Mouse (Mus musculus): ENCODE measurements around the gene Sez6. TPM values are rescaled to one million over a fixed set of nuclear protein-coding genes. Genes with fewer than 3 reads are reported as not detected.

The Sez6 gene
- polyA plus RNA-seq, 1 experiment from 2014 or later: 1.8 TPM

DNA sequence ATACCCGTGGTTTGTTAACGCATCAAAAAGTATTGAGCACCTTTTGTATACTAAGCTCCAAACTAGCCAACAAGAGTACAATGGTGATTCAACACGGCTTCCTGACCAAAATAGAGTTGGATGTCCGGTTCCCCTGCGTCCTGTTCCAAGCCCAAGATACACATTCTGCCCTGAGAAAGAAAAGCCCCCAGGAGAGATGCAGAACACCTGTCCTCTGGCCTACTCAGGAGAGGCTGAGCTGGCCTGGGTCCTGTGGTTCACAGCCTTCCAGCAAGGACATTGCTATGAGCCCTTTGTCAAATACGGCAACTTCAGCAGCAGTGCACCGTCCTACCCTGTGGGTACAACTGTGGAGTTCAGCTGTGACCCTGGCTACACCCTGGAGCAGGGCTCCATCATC lies 42.9 kb downstream of the Sez6 start:
- no peaks in the 10 kb centered on the region for H3K36me3 ChIP-seq
- WGBS: 79% methylated on average over 7 of the region's 7 CpGs
- no peak for ATAC-seq (ENCODE audit: insufficient read depth, low FRiP score, low read depth)

DNA sequence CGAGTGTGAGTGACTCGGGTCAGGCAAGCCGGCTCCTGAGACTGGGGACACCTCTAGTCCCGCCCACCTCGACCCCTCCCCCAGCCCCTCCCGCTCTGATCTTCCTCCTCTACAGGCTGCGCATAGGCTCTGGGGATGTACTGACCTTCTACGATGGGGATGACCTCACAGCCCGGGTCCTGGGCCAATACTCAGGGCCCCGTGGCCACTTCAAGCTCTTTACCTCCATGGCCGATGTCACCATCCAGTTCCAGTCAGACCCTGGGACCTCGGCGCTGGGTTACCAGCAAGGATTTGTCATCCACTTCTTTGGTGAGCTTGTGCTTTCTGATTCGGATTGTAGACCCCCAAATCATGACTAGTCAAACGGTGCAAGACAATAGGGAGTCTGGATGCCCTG lies 43.7 kb downstream of the Sez6 start:
- no peak for ATAC-seq (ENCODE audit: insufficient read depth, low FRiP score, low read depth)
- 38% methylated on average over 15 of the region's 15 CpGs for WGBS
- peaks cover 26% of the 10 kb centered on the region for H3K27me3 ChIP-seq (replicated peaks)

More for the DNA sequence above, 42.9 kb downstream of the Sez6 start:
- Histone ChIP-seq H3K9me3 (no peaks in the 10 kb centered on the region), H3K4me3 (replicated peaks) (no peak overlapping the region), H3K4me1 (no peaks in the 10 kb centered on the region), H3K9ac (no peak overlapping the region), H3K27me3 (replicated peaks) (peaks cover 26% of the 10 kb centered on the region), H3K4me2 (no peak overlapping the region), H3K27ac (no peak overlapping the region)

DNA sequence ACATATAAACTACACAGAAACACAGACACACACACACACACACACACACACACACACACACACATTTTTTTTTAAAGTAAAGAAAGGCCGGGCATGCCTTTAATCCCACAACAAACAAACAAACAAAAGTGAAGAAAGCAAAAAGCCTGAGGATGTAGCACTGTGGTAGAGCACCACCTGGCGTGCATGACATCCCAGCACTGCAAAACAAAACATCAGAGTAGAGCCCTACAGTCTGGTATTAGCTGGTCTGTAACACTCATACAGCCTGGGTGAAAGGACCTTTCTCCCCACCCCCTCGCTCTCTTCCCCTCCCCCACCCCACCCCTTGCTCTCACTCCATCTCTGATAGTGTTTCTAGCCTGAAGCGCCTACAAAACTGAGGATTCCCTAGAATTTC lies 45.3 kb downstream of the Sez6 start:
- no peak overlapping the region for H3K27ac ChIP-seq
- no peak overlapping the region for H3K4me2 ChIP-seq
- H3K4me3 ChIP-seq (replicated peaks): no peak overlapping the region
- ATAC-seq (ENCODE audit: insufficient read depth, low FRiP score, low read depth): no peak
- H3K4me1 ChIP-seq: 0 out of 2 replicates have a peak, but pooled peaks cover 5% of the 10 kb centered on the region
- peaks cover 26% of the 10 kb centered on the region for H3K27me3 ChIP-seq (replicated peaks)
- 19% methylated on average over 4 of the region's 4 CpGs for WGBS
- H3K36me3 ChIP-seq: no peaks in the 10 kb centered on the region
- H3K9me3 ChIP-seq: no peaks in the 10 kb centered on the region
- H3K9ac ChIP-seq: no peak overlapping the region

More for the DNA sequence above, 43.7 kb downstream of the Sez6 start:
- no peaks in the 10 kb centered on the region for H3K4me1 ChIP-seq
- H3K9me3 ChIP-seq: no peaks in the 10 kb centered on the region
- H3K9ac ChIP-seq: no peak overlapping the region
- H3K27ac ChIP-seq: no peak overlapping the region
- no peaks in the 10 kb centered on the region for H3K36me3 ChIP-seq
- H3K4me2 ChIP-seq: no peak overlapping the region
- H3K4me3 ChIP-seq (replicated peaks): no peak overlapping the region

DNA sequence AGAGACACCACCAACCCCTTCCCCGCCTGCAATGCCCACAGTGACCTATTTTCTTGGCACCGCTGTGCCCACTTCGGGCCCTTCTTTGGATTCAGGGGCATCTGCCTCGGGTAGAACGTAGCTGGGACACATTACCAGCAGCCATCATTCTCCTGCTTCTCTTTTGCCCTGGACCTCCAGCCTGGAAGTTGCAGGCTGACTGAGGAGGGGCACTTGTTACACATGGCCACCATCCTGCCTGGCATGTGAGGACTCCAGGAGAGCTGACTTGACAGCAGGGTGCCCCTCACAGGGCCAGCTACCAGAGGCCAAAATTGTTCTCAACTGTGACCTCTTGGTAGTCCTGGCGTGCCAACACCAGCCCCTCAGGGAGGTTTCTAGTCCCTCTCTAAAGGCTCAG lies 47.6 kb downstream of the Sez6 start:
- Histone ChIP-seq H3K36me3 (no peaks in the 10 kb centered on the region), H3K4me2 (no peak overlapping the region), H3K9ac (no peak overlapping the region), H3K27me3 (replicated peaks) (peaks cover 26% of the 10 kb centered on the region), H3K27ac (no peak overlapping the region), H3K4me1 (0 out of 2 replicates have a peak, but pooled peaks cover 5% of the 10 kb centered on the region), H3K9me3 (no peaks in the 10 kb centered on the region), H3K4me3 (replicated peaks) (no peak overlapping the region)
- no peak for ATAC-seq (ENCODE audit: insufficient read depth, low FRiP score, low read depth)
- 77% methylated on average over 6 of the region's 6 CpGs for WGBS

DNA sequence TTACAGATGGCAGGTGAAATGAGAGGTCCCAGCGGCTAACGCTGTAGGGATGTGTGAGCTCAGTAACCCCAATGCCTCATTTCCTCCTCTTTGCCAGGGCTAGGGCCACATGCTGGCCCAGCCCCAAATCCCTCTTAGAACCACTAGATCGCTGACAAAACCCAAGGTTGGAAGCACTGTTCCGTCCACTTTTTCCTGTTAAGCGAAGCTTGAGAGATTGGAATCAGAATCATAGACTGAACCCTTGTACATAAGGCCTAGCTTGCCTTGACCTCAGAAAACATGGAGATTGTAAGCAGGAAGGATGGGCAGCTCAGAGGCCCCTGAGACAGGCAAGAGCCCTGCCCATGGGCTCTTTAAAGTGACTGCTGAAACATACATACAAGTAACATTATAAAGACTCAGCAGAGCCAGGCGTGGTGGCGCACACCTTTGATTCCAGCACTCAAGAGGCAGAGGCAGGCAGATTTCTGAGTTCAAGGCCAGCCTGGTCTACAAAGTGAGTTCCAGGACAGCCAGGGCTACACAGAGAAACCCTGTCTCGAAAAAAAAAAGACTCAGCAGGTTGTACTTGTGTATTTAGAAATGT lies 48.7 kb downstream of the Sez6 start:
- H3K4me3 ChIP-seq (replicated peaks): no peak overlapping the region
- 0 out of 2 replicates have a peak, but pooled peaks cover 5% of the 10 kb centered on the region for H3K4me1 ChIP-seq
- no peaks in the 10 kb centered on the region for H3K36me3 ChIP-seq
- H3K27me3 ChIP-seq (replicated peaks): peaks cover 20% of the 10 kb centered on the region
- 84% methylated on average over 8 of the region's 8 CpGs for WGBS
- H3K27ac ChIP-seq: no peak overlapping the region
- ATAC-seq (ENCODE audit: insufficient read depth, low FRiP score, low read depth): no peak
- H3K9me3 ChIP-seq: no peaks in the 10 kb centered on the region
- H3K4me2 ChIP-seq: no peak overlapping the region
- H3K9ac ChIP-seq: no peak overlapping the region

DNA sequence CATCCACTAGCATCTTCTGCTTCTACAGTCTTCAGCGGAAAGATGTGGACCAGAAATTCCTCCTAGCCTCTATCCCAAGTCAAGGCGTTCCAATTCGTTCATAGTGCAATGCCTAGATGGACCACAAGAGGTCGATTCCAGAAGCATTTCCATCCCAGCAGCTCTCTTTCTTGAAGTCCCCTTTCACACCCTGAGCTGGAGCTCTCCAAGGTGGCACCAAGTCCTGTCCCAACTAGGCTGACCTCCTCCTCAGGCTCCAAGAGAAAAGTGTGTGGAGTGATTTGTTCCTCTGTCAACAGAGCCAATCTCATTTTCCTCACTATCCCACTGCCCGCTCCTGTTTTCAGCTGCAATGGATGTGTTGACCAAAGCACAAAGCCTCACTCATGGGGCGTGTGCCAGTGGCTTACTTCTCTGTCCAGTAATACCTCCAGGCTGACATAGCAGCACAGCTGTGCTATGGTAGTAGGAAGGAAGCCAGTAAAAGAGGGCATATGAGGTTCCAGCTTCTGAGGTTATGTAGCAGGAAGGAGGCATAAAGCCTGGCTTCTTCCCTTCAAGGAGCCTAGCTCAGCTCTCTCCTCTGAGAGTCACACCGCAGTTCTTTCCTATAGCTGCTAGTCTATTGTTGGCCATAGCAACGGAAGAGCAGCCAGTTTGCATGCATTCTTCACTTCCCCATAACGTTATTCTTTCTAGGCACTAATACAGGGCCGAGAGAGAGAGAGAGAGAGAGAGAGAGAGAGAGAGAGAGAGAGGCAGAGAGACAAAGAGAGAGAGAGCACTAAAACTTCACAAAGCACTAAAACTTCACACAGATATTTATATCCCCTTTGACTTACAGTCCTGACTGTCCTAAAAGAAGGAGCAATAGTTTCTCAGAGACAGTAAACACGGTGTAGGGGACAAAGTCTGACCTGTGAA lies 49.9 kb downstream of the Sez6 start:
- H3K4me2 ChIP-seq: no peak overlapping the region
- WGBS: 30% methylated on average over 11 of the region's 11 CpGs

DNA sequence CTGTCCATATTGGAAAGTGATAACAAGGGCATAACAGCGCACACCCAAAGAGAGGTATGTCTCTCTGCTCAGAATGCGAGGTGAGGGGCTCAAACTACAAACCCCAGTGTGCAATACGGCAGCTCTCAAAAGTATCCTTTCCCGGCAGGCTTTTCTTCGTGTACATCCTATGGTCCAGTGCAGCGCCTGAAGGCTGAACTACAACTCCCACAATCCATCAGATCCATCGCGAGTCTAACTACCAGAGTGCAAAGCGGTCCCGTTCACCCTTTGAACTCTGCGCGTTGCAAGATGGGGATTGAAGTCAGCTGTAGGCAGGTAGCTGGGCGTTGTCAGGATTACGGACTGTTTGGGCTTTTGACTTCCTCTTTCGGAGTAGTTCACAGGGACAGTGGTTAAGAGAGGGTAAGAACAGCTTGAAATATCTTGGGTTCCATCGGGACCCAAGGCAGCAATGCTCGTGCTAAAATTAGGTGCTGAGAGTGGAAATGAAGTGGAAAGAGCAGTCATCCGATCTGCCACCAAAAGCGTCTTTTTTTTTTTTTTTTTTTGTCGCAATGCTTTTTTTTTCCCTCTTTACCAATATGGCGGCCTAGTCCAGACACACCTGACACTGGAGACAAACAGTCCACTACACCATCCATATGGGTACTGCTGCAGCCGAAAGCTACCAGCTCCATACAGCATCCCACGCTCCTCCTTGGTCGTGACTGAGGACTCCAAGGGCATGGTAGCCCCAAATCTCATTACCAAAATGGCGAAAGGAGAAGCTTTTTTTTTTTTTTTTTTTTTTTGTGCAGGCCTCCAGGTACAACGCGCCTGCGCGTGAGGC lies 51.2 kb downstream of the Sez6 start:
- peak overlapping the region; percentile 94 for H3K4me3 ChIP-seq (replicated peaks)
- no peak overlapping the region for H3K9ac ChIP-seq
- no peaks in the 10 kb centered on the region for H3K9me3 ChIP-seq
- under 1% methylated on average over 29 of the region's 29 CpGs for WGBS
- peak; percentile 87 for ATAC-seq (ENCODE audit: insufficient read depth, low FRiP score, low read depth)
- H3K36me3 ChIP-seq: no peaks in the 10 kb centered on the region
- peaks cover 13% of the 10 kb centered on the region for H3K4me1 ChIP-seq
- no peaks in the 10 kb centered on the region for H3K27me3 ChIP-seq (replicated peaks)
- peak overlapping the region; percentile 98 for H3K27ac ChIP-seq
- H3K4me2 ChIP-seq: peak overlapping the region; percentile 59

More for the DNA sequence above, 49.9 kb downstream of the Sez6 start:
- no peak overlapping the region for H3K4me3 ChIP-seq (replicated peaks)
- H3K9ac ChIP-seq: no peak overlapping the region
- ATAC-seq (ENCODE audit: insufficient read depth, low FRiP score, low read depth): no peak
- H3K4me1 ChIP-seq: peaks cover 11% of the 10 kb centered on the region
- peaks cover 8% of the 10 kb centered on the region; the same call in 1 of the 2 replicates for H3K27me3 ChIP-seq (replicated peaks)
- no peak overlapping the region for H3K27ac ChIP-seq
- H3K36me3 ChIP-seq: no peaks in the 10 kb centered on the region
- H3K9me3 ChIP-seq: no peaks in the 10 kb centered on the region

DNA sequence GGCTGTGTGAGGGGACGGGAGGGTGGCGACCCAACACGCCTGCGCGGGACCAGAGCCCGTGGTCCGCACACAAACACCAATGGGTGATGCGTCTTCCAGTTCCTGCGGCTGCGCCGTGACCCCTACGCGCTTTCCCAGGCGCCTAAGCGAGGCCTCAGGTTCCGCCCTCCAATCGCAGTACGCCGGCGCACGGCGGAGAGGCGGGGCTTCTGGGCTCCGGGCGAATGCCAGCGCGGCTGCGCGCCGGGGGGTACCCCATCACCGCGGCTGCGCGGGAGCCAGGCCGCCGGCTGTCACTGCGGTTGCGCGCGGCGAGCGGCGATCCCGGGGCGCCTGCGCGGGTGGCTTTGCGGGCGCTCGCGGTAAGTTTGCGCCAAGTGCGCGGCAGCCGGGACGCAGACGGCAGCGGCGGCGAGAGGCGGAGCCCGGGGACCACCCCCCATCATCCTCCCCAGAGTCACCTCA lies 51.9 kb downstream of the Sez6 start, which contains the start of gene Phf12:
Gene Phf12 (plus strand): TSS at position 314 of the 465 bp plus-strand sequence.
- WGBS: under 1% methylated on average over 62 of the region's 62 CpGs
- Histone ChIP-seq H3K4me1 (peaks cover 13% of the 10 kb centered on the region), H3K9me3 (no peaks in the 10 kb centered on the region), H3K4me2 (peak within 1 kb of the TSS; percentile 65), H3K27me3 (replicated peaks) (no peaks in the 10 kb centered on the region), H3K27ac (peak within 1 kb of the TSS; percentile 98), H3K36me3 (no peaks in the 10 kb centered on the region), H3K4me3 (replicated peaks) (peak within 1 kb of the TSS; percentile 94), H3K9ac (peak within 1 kb of the TSS; percentile 97)
- peak; percentile 91 for ATAC-seq (ENCODE audit: insufficient read depth, low FRiP score, low read depth)

DNA sequence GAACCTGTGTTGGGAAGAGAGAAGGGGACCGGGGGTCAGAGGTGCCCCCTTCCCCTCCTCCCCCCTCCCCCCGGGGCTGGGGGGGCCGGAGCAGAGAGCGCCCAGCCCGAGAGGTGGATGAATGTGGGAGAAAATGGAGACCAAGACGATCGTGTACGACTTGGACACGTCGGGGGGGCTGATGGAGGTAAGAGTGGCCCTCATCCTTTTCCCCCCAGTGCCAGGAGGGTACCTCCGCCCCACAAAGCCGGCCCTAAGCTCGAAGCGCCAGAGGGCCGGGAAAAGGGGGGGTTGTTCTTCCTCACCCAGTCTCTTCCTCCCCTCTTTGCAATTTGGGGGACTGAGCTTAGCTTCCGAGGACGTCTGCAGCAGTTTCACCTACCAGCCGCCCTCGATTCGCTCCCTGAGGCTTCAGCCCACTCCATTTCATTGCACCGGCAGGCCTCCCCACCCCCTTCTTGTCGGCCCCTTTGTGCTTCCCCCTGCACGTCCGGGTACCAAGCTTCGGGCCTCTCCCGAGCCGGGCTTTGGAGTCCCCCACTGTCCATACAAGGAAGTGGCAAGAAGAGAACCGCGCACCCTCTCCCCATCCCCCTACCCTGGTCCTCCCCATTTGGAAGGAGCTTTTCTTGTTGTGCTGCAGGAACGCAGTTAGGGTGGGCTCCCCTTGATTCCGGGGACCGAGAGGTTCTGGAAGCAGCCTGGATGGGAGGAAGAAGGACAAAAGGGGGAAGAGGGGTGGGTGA lies 52.8 kb downstream of the Sez6 start:
- peak overlapping the region; percentile 95 for H3K27ac ChIP-seq
- H3K4me1 ChIP-seq: peaks cover 13% of the 10 kb centered on the region
- peak overlapping the region; percentile 94 for H3K4me3 ChIP-seq (replicated peaks)
- WGBS: under 1% methylated on average over 30 of the region's 32 CpGs
- peaks cover under 1% of the 10 kb centered on the region; the same call in 1 of the 2 replicates for H3K36me3 ChIP-seq
- H3K4me2 ChIP-seq: peak overlapping the region; percentile 65
- no peaks in the 10 kb centered on the region for H3K9me3 ChIP-seq
- ATAC-seq (ENCODE audit: insufficient read depth, low FRiP score, low read depth): no peak
- no peaks in the 10 kb centered on the region for H3K27me3 ChIP-seq (replicated peaks)
- peak overlapping the region; percentile 97 for H3K9ac ChIP-seq

DNA sequence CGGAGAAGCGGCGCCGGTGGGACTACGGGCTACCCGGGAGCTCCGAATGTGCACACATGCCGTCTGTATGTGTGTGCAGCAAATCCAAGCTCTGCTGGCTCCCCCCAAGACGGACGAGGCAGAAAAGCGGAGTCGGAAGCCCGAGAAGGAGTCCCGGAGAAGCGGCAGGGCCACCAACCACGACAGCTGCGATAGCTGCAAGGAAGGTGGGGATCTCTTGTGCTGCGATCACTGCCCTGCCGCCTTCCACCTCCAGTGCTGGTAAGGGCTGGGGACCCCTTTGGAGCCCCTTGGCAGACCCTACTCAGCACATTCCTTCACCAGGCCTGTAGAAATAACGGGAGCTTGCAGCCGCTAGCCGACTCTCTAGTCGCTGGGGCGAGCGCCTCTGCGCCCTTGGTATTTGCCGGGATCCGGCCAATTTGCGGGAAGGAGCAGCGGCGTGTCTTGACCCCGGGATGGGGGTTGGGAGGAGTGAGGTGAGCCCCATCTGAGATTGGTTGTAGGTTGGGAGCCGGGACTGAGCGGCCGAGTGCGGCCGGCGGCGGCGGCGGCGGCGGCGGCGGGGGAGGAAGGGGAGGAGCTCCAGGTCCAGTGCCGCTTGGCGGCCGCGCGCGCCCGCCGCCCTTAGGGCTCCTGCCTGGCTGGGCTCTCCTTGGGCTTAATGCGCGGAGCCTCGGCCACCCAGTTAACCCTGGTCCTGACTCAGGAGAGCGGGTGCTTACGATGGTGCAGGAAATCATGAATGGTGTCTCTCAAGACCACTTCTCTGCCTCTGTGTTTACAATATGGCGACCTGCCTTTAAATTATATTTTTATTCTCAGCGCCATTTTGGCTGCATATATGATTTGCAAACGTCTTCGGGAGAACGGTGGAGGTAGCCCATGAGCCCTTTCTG lies 53.6 kb downstream of the Sez6 start:
- no peak for ATAC-seq (ENCODE audit: insufficient read depth, low FRiP score, low read depth)
- Histone ChIP-seq H3K4me3 (replicated peaks) (peak overlapping the region; percentile 94), H3K9ac (peak overlapping the region; percentile 97), H3K9me3 (no peaks in the 10 kb centered on the region), H3K36me3 (peaks cover 7% of the 10 kb centered on the region; the same call in 1 of the 2 replicates), H3K27me3 (replicated peaks) (no peaks in the 10 kb centered on the region), H3K27ac (peak overlapping the region; percentile 95), H3K4me2 (peak overlapping the region; percentile 65), H3K4me1 (peaks cover 13% of the 10 kb centered on the region)
- 0% methylated on average over 59 of the region's 63 CpGs for WGBS
